Mouse (Mus musculus) brain, embryonic 14.5 days (tissue): Measurements from ENCODE around the gene Ampd2.

ENCODE experiments used
- CTCF ChIP-seq: fragments of 200-500 bp; IDR thresholded peaks from 2 replicates; pipeline ENCODE4 v1.5.1; 2012; ENCODE audit warnings: inconsistent platforms, mild to moderate bottlenecking, moderate library complexity, borderline replicate concordance; ENCODE audit not compliant: insufficient read depth, insufficient read length; ENCODE audit errors: extremely low read depth
- POLR2A ChIP-seq: fragments of 200-500 bp; IDR thresholded peaks from 2 replicates; pipeline ENCODE4 v1.6.1; 2012; ENCODE audit warnings: mild to moderate bottlenecking, inconsistent platforms, borderline replicate concordance; ENCODE audit not compliant: poor library complexity, insufficient read depth, insufficient read length, severe bottlenecking; ENCODE audit errors: extremely low read depth

DNA sequence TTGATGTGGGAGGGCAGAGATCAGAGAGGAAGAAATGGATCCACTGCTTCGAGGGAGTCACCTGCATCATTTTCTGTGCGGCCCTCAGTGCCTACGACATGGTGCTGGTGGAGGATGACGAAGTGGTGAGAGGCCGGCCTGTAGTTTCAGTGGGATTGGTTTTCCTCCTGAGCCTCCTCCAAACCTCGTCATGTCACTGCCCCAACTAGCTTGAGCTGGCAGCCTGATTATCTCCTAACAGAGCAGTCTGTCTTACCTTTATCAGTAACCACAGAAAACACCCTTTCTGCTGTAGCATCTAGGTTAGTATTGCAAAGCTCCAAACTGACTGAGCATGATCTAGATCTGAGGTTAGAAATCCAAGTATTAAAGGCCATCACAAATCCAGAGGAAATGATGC lies 11.9 kb upstream of the Ampd2 start:
- TF ChIP-seq CTCF (no peak), POLR2A (no peak)
